Mouse (Mus musculus): ENCODE results near the gene Tcn2. TPM values are rescaled to one million over a fixed set of nuclear protein-coding genes. Genes with fewer than 3 reads are reported as not detected.

Tcn2 gene
- polyA plus RNA-seq, 1 experiment from 2014 or later: 30.9 TPM

DNA sequence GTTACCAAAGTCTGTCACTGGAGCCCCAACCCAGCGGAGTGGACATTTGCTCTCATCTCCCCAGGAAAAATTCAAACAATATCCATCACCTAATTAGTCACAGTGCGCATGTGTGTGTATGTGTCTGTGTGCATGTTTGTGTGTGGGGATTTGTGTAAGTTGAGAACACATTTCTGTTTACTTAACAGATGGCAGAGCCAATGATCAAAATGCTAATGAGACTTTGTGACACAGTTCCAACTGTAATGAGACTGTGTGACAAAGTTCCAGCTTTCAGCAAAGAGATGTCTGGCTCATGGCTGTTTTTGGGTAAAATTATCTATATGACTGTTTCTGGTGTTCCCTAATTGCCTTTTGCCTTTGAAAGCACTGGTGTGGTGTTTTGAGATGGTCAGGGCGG lies 4.4 kb upstream of the Tcn2 start:
- Histone ChIP-seq H3K27ac (ENCODE audit: low read depth, low read length) (no peak overlapping the region), H3K9me3 (ENCODE audit: control insufficient read depth, low read length) (no peaks in the 10 kb centered on the region), H3K4me1 (ENCODE audit: control insufficient read depth, insufficient read depth, low read length) (peaks cover under 1% of the 10 kb centered on the region; the same call in 1 of the 2 replicates), H3K4me2 (no peak overlapping the region), H3K27me3 (ENCODE audit: control insufficient read depth, insufficient read depth, low read length) (no peaks in the 10 kb centered on the region), H3K4me3 (ENCODE audit: low read depth, low read length) (no peak overlapping the region), H3K9ac (ENCODE audit: low read length) (no peak overlapping the region), H3K36me3 (ENCODE audit: control insufficient read depth, insufficient read depth, low read length) (no peaks in the 10 kb centered on the region)
- DNase-seq (ENCODE audit: low spot score, missing footprints) (no peak), ATAC-seq (ENCODE audit: low FRiP score) (no peak)
- 92% methylated on average over 3 of the region's 3 CpGs for WGBS

DNA sequence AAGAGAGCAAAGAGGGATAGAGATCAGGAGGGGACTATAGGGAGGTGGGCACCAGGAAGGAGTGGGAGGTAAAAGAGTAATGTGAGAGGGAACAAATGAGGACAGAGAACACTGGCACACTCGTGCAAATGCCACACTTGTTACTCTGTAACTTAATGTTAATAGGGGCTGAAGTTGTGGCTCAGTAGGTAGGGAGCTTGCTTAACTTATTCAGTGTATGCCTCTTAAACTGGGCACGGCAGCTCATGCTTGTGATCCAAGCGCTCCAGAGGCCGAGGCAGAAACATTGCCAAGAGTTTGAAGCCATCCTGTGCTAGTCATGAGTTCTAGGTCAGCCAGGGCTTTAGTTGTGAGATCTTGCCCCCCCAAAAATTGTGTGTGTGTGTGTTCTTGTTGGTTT lies 3.2 kb upstream of the Tcn2 start:
- Histone ChIP-seq H3K36me3 (ENCODE audit: control insufficient read depth, insufficient read depth, low read length) (no peaks in the 10 kb centered on the region), H3K4me2 (no peak overlapping the region), H3K4me3 (ENCODE audit: low read depth, low read length) (no peak overlapping the region), H3K9me3 (ENCODE audit: control insufficient read depth, low read length) (no peaks in the 10 kb centered on the region), H3K27ac (ENCODE audit: low read depth, low read length) (no peak overlapping the region), H3K9ac (ENCODE audit: low read length) (no peak overlapping the region), H3K4me1 (ENCODE audit: control insufficient read depth, insufficient read depth, low read length) (peaks cover 5% of the 10 kb centered on the region; the same call in 1 of the 2 replicates), H3K27me3 (ENCODE audit: control insufficient read depth, insufficient read depth, low read length) (no peaks in the 10 kb centered on the region)
- ATAC-seq (ENCODE audit: low FRiP score) (no peak), DNase-seq (ENCODE audit: low spot score, missing footprints) (no peak)
- 80% methylated on average over 4 of the region's 4 CpGs for WGBS

DNA sequence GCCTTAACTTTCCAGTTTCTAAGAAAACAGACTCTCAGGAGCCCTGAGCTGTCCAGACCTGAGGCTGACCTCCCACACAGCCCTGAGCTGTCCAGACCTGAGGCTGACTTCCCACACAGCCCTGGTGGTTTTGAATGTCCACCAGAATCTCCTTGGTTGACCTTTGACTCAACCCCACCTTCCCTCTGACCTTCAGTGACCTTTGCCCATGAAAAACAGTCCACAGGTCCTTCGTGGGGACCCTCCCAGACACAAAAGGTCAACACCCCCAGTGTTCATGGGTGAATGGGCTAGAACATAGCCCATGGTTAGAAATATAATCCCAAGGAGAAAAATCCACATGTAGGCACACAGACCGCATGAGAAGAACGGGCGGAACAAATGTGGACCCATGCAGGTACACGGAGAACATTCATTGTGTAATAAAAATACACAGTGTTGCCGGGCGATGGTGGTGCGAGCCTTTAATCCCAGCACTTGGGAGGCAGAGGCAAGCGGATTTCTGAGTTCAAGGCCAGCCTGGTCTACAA lies 1.9 kb upstream of the Tcn2 start:
- Histone ChIP-seq H3K36me3 (ENCODE audit: control insufficient read depth, insufficient read depth, low read length) (no peaks in the 10 kb centered on the region), H3K27ac (ENCODE audit: low read depth, low read length) (no peak overlapping the region), H3K9ac (ENCODE audit: low read length) (no peak overlapping the region), H3K4me3 (ENCODE audit: low read depth, low read length) (no peak overlapping the region), H3K4me1 (ENCODE audit: control insufficient read depth, insufficient read depth, low read length) (peaks cover 5% of the 10 kb centered on the region; the same call in 1 of the 2 replicates), H3K4me2 (no peak overlapping the region), H3K27me3 (ENCODE audit: control insufficient read depth, insufficient read depth, low read length) (no peaks in the 10 kb centered on the region), H3K9me3 (ENCODE audit: control insufficient read depth, low read length) (no peaks in the 10 kb centered on the region)
- ATAC-seq (ENCODE audit: low FRiP score) (no peak), DNase-seq (ENCODE audit: low spot score, missing footprints) (no peak)
- WGBS: 85% methylated on average over 9 of the region's 9 CpGs

DNA sequence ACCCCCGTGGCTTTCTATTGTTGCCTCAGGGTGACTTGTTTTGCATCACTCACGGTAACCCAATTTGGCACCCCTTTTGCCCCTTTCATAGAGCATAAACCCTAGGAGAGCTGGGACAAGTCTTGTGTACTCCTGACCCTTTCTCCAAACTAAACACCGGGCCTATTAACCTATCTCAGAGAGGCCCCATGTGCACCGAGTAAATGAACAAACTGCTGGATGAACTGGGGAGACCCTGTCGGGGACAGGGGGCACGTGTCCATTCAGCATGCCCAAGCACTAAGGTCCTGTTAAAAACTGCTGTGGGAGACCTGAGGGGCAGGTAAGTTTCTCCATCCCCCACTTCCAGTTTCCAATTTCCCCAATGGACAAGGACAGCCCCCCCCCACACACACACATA lies 1.0 kb downstream of the Tcn2 start:
- Histone ChIP-seq H3K27me3 (ENCODE audit: control insufficient read depth, insufficient read depth, low read length) (no peaks in the 10 kb centered on the region), H3K9ac (ENCODE audit: low read length) (no peak overlapping the region; the same call in 1 of the 2 replicates), H3K9me3 (ENCODE audit: control insufficient read depth, low read length) (no peaks in the 10 kb centered on the region), H3K36me3 (ENCODE audit: control insufficient read depth, insufficient read depth, low read length) (no peaks in the 10 kb centered on the region), H3K4me1 (ENCODE audit: control insufficient read depth, insufficient read depth, low read length) (peaks cover 5% of the 10 kb centered on the region; the same call in 1 of the 2 replicates), H3K4me3 (ENCODE audit: low read depth, low read length) (peak overlapping the region; percentile 54; the same call in 1 of the 2 replicates), H3K27ac (ENCODE audit: low read depth, low read length) (no peak overlapping the region), H3K4me2 (peak overlapping the region; percentile 70)
- DNase-seq (ENCODE audit: low spot score, missing footprints): no peak
- ATAC-seq (ENCODE audit: low FRiP score): no peak
- 32% methylated on average over 6 of the region's 6 CpGs for WGBS

DNA sequence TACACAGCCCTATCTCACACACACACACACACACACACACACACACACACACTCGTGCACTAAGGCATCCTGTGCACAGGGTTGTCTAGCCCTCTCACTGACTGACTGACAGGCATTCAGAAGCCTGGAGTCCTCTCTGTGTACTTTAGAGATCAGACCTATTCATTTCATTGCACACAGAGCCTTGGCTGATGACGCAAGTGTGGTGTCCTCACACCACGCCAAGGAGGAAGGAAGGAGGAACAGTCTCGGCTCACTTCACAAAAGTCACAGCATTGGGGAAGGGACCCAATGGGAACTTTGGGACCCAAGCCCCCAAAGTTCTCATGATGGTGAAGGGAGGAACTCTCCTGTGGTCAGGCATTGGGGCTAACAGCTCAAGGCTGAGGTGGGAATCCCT lies 1.9 kb downstream of the Tcn2 start:
- no peaks in the 10 kb centered on the region; the same call in 1 of the 2 replicates for H3K36me3 ChIP-seq (ENCODE audit: control insufficient read depth, insufficient read depth, low read length)
- no peak for DNase-seq (ENCODE audit: low spot score, missing footprints)
- no peak overlapping the region for H3K9ac ChIP-seq (ENCODE audit: low read length)
- ATAC-seq (ENCODE audit: low FRiP score): no peak
- H3K4me1 ChIP-seq (ENCODE audit: control insufficient read depth, insufficient read depth, low read length): peaks cover 5% of the 10 kb centered on the region; the same call in 1 of the 2 replicates
- H3K9me3 ChIP-seq (ENCODE audit: control insufficient read depth, low read length): no peaks in the 10 kb centered on the region
- no peaks in the 10 kb centered on the region for H3K27me3 ChIP-seq (ENCODE audit: control insufficient read depth, insufficient read depth, low read length)
- no peak overlapping the region for H3K4me3 ChIP-seq (ENCODE audit: low read depth, low read length)
- H3K4me2 ChIP-seq: no peak overlapping the region
- WGBS: 61% methylated on average over 4 of the region's 4 CpGs
- H3K27ac ChIP-seq (ENCODE audit: low read depth, low read length): no peak overlapping the region

DNA sequence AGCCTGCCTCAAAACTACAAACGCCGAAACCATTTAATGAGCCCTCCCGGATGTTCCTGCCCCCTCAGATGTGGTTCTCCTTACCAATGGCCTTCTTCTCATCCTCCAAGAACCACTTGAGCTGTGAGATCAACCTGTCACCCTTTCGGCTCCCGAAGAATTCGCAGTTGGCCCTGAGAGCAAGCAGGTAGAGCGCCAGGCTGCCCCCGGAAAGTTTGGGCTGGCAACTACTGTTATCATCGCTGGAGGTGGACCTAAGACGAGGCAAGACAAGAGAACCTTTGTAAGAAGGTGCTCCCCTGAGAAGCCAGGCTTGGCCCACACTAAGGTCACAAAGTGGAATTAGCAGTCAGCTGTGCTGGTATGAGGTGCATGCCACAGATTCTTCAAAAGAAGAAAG lies 6.0 kb downstream of the Tcn2 start:
- ATAC-seq (ENCODE audit: low FRiP score) (no peak), DNase-seq (ENCODE audit: low spot score, missing footprints) (no peak)
- Histone ChIP-seq H3K4me1 (ENCODE audit: control insufficient read depth, insufficient read depth, low read length) (peaks cover under 1% of the 10 kb centered on the region; the same call in 1 of the 2 replicates), H3K27me3 (ENCODE audit: control insufficient read depth, insufficient read depth, low read length) (no peaks in the 10 kb centered on the region), H3K9ac (ENCODE audit: low read length) (no peak overlapping the region), H3K9me3 (ENCODE audit: control insufficient read depth, low read length) (no peaks in the 10 kb centered on the region), H3K27ac (ENCODE audit: low read depth, low read length) (no peak overlapping the region), H3K36me3 (ENCODE audit: control insufficient read depth, insufficient read depth, low read length) (peaks cover 4% of the 10 kb centered on the region), H3K4me3 (ENCODE audit: low read depth, low read length) (no peak overlapping the region), H3K4me2 (no peak overlapping the region)
- 91% methylated on average over 10 of the region's 10 CpGs for WGBS

DNA sequence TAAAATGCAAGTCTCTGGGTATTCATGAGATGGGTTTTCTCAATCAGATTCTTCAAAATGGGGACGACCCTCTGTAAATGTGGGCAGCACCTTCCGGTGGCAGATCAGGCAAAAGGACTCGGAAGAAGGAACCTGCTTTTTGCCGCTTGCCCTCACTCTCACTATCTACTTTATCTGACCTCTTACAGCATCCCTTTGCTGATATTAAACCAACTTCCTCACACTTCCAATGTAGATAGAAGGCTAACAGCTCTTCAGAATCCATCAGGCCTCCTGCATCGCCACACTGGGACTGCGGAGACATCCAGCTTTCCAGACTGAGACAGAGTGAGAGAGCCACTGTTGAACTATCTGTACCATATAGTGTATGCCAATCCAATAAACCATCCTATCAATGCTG lies 9.2 kb downstream of the Tcn2 start:
- no peak overlapping the region for H3K4me3 ChIP-seq (ENCODE audit: low read depth, low read length)
- H3K9ac ChIP-seq (ENCODE audit: low read length): no peak overlapping the region
- no peak overlapping the region for H3K27ac ChIP-seq (ENCODE audit: low read depth, low read length)
- H3K9me3 ChIP-seq (ENCODE audit: control insufficient read depth, low read length): no peaks in the 10 kb centered on the region
- no peaks in the 10 kb centered on the region for H3K4me1 ChIP-seq (ENCODE audit: control insufficient read depth, insufficient read depth, low read length)
- 97% methylated on average over 6 of the region's 6 CpGs for WGBS
- H3K4me2 ChIP-seq: no peak overlapping the region
- DNase-seq (ENCODE audit: low spot score, missing footprints) (no peak), ATAC-seq (ENCODE audit: low FRiP score) (no peak)
- H3K27me3 ChIP-seq (ENCODE audit: control insufficient read depth, insufficient read depth, low read length): no peaks in the 10 kb centered on the region
- H3K36me3 ChIP-seq (ENCODE audit: control insufficient read depth, insufficient read depth, low read length): peaks cover 4% of the 10 kb centered on the region

DNA sequence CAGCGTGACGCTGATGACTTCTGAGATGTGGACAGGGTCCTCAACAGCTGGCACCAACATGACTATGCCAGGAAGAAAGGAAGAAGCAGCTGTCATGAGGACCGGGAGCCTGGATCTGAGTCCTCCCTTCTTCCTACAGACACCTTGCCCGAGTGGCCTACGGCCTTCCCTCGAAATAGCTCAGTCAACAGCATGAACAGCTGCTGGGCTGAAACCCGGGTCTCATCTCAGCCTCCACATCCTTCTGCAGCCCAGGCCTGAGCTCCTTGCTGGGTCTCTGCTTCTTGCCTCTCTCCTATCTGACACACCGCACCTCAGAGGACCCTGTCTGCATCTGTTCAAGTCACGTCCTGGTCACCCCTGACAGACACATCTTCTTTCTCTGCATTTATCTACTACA lies 9.8 kb downstream of the Tcn2 start:
- WGBS: 87% methylated on average over 9 of the region's 9 CpGs
- Histone ChIP-seq H3K27ac (ENCODE audit: low read depth, low read length) (no peak overlapping the region), H3K36me3 (ENCODE audit: control insufficient read depth, insufficient read depth, low read length) (peaks cover 4% of the 10 kb centered on the region), H3K9ac (ENCODE audit: low read length) (no peak overlapping the region), H3K4me1 (ENCODE audit: control insufficient read depth, insufficient read depth, low read length) (no peaks in the 10 kb centered on the region), H3K4me2 (no peak overlapping the region), H3K9me3 (ENCODE audit: control insufficient read depth, low read length) (no peaks in the 10 kb centered on the region), H3K4me3 (ENCODE audit: low read depth, low read length) (no peak overlapping the region), H3K27me3 (ENCODE audit: control insufficient read depth, insufficient read depth, low read length) (no peaks in the 10 kb centered on the region)
- ATAC-seq (ENCODE audit: low FRiP score) (no peak), DNase-seq (ENCODE audit: low spot score, missing footprints) (no peak)

DNA sequence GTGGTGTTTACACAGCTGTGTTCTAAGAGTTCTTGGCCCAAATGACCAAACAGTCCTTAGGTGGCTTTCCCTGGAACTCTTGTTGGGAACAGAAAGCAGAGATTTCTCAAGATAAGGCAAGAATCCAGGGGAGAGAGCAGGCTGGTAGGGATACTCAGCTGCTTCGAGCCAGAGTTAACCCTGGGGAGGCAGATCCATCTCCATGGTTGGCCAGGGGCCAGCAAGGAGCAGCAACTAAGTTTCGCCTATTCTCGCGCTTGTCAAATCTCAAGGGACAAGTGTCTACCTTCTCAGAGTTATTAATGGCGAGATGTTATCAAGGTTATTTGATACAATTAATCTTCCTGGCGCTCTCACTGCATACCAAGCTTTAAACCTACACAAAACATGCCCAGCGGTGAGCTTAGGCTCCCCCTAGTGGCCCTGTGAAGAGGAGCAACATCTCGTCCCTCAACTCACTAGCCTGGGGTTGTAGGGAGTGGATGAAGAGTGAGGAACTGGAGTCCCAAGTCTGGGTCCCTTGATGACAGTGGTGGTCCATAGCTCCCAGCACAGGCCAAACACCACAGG lies 10.6 kb downstream of the Tcn2 start:
- DNase-seq (ENCODE audit: low spot score, missing footprints) (peak; percentile 86), ATAC-seq (ENCODE audit: low FRiP score) (no peak)
- H3K4me2 ChIP-seq: no peak overlapping the region
- no peaks in the 10 kb centered on the region for H3K27me3 ChIP-seq (ENCODE audit: control insufficient read depth, insufficient read depth, low read length)
- no peak overlapping the region for H3K9ac ChIP-seq (ENCODE audit: low read length)
- 38% methylated on average over 8 of the region's 8 CpGs for WGBS
- H3K4me3 ChIP-seq (ENCODE audit: low read depth, low read length): no peak overlapping the region
- H3K36me3 ChIP-seq (ENCODE audit: control insufficient read depth, insufficient read depth, low read length): peaks cover 4% of the 10 kb centered on the region
- no peaks in the 10 kb centered on the region for H3K4me1 ChIP-seq (ENCODE audit: control insufficient read depth, insufficient read depth, low read length)
- H3K27ac ChIP-seq (ENCODE audit: low read depth, low read length): no peak overlapping the region
- no peaks in the 10 kb centered on the region for H3K9me3 ChIP-seq (ENCODE audit: control insufficient read depth, low read length)

Data from midbrain, embryonic 11.5 days (tissue).